Mouse (Mus musculus): ENCODE data around the gene Gpr157. TPM values are rescaled to one million over a fixed set of nuclear protein-coding genes. Genes with fewer than 3 reads are reported as not detected.
A peak's percentile ranks its signal among the peaks of the same experiment; 100 is the strongest.
"Not testable (repeated sequence)": the region's sequence is repeated elsewhere in the genome, so short reads cannot be mapped to it uniquely, and the experiment has no call there.

Gpr157 gene
- polyA plus RNA-seq (2016; fragmentation: Nextera tagmentation; extraction: Ambion mirVana), result 0.60 and 0.62 TPM in 2 replicates

- H3K27me3 ChIP-seq (ENCODE audit: low read depth, poor library complexity, severe bottlenecking), result peaks cover 52% of the 10 kb centered on the region
- H3K27ac ChIP-seq (replicated peaks), result peak within 1 kb of the TSS; percentile 73
- H3K36me3 ChIP-seq, result no peaks in the 10 kb centered on the region
- peaks cover 18% of the 10 kb centered on the region for H3K4me1 ChIP-seq
- peaks cover 4% of the 10 kb centered on the region; the same call in 1 of the 2 replicates for H3K9me3 ChIP-seq (replicated peaks)
- WGBS, result 1% methylated on average over 49 of the region's 56 CpGs
- peak; percentile 94 for DNase-seq (ENCODE audit: low spot score)
- peak within 1 kb of the TSS; percentile 70 for H3K4me3 ChIP-seq
Measured at GRCm38 (mm10) chr4:150087161-150087889, at the start of gene Gpr157. Gene Gpr157, plus strand, starts transcription at chr4:150087365.

GRCm38 (mm10) chr4:150038533-150038932 lies 48.6 kb upstream of the Gpr157 start:
- H3K4me3 ChIP-seq, result no peak overlapping the region
- no peak for DNase-seq (ENCODE audit: low spot score)
- H3K36me3 ChIP-seq, result no peaks in the 10 kb centered on the region
- H3K27ac ChIP-seq (replicated peaks), result no peak overlapping the region
- H3K4me1 ChIP-seq, result peaks cover 5% of the 10 kb centered on the region
- H3K27me3 ChIP-seq (ENCODE audit: low read depth, poor library complexity, severe bottlenecking), result peaks cover 50% of the 10 kb centered on the region
- H3K9me3 ChIP-seq (replicated peaks), result no peaks in the 10 kb centered on the region
- 91% methylated on average over 7 of the region's 7 CpGs for WGBS

- H3K27ac ChIP-seq (replicated peaks), result no peak overlapping the region
- H3K4me3 ChIP-seq, result no peak overlapping the region
- 83% methylated on average over 9 of the region's 9 CpGs for WGBS
- DNase-seq (ENCODE audit: low spot score), result no peak
- H3K27me3 ChIP-seq (ENCODE audit: low read depth, poor library complexity, severe bottlenecking), result peaks cover 42% of the 10 kb centered on the region
- no peaks in the 10 kb centered on the region for H3K4me1 ChIP-seq
- H3K36me3 ChIP-seq, result no peaks in the 10 kb centered on the region
- no peaks in the 10 kb centered on the region for H3K9me3 ChIP-seq (replicated peaks)
Measured at GRCm38 (mm10) chr4:150040003-150040581, 47.1 kb upstream of the Gpr157 start.

- 73% methylated on average over 1 of the region's 1 CpGs for WGBS
- not testable (repeated sequence) for H3K9me3 ChIP-seq (replicated peaks); H3K4me1 ChIP-seq; H3K27ac ChIP-seq (replicated peaks); H3K4me3 ChIP-seq; DNase-seq (ENCODE audit: low spot score); H3K36me3 ChIP-seq
- H3K27me3 ChIP-seq (ENCODE audit: low read depth, poor library complexity, severe bottlenecking), result peaks cover 41% of the 10 kb centered on the region
Measured at GRCm38 (mm10) chr4:150040856-150041255, 46.3 kb upstream of the Gpr157 start.

GRCm38 (mm10) chr4:150041346-150042110 lies 45.6 kb upstream of the Gpr157 start:
- H3K4me3 ChIP-seq, result no peak overlapping the region
- no peaks in the 10 kb centered on the region for H3K36me3 ChIP-seq
- no peak for DNase-seq (ENCODE audit: low spot score)
- no peaks in the 10 kb centered on the region for H3K4me1 ChIP-seq
- H3K27me3 ChIP-seq (ENCODE audit: low read depth, poor library complexity, severe bottlenecking), result peaks cover 41% of the 10 kb centered on the region
- H3K27ac ChIP-seq (replicated peaks), result no peak overlapping the region
- WGBS, result 82% methylated on average over 10 of the region's 10 CpGs
- no peaks in the 10 kb centered on the region for H3K9me3 ChIP-seq (replicated peaks)

- no peaks in the 10 kb centered on the region for H3K36me3 ChIP-seq
- no peak overlapping the region for H3K4me3 ChIP-seq
- H3K27ac ChIP-seq (replicated peaks), result no peak overlapping the region
- H3K27me3 ChIP-seq (ENCODE audit: low read depth, poor library complexity, severe bottlenecking), result peaks cover 50% of the 10 kb centered on the region
- WGBS, result 91% methylated on average over 9 of the region's 9 CpGs
- H3K9me3 ChIP-seq (replicated peaks), result no peaks in the 10 kb centered on the region
- H3K4me1 ChIP-seq, result peaks cover 14% of the 10 kb centered on the region
- DNase-seq (ENCODE audit: low spot score), result no peak
Measured at GRCm38 (mm10) chr4:150043591-150043990, 43.6 kb upstream of the Gpr157 start.

GRCm38 (mm10) chr4:150048038-150048437 lies 39.1 kb upstream of the Gpr157 start:
- Histone ChIP-seq H3K4me3 (peak overlapping the region; percentile 60), H3K27ac (replicated peaks) (peak overlapping the region; percentile 74; the same call in 1 of the 2 replicates), H3K9me3 (replicated peaks) (no peaks in the 10 kb centered on the region), H3K27me3 (ENCODE audit: low read depth, poor library complexity, severe bottlenecking) (peaks cover 77% of the 10 kb centered on the region), H3K4me1 (peaks cover 32% of the 10 kb centered on the region), H3K36me3 (no peaks in the 10 kb centered on the region)
- DNase-seq (ENCODE audit: low spot score), result peak; percentile 56
- WGBS, result 1% methylated on average over 20 of the region's 20 CpGs

GRCm38 (mm10) chr4:150048478-150049156 lies 38.5 kb upstream of the Gpr157 start:
- no peaks in the 10 kb centered on the region for H3K9me3 ChIP-seq (replicated peaks)
- no peaks in the 10 kb centered on the region for H3K36me3 ChIP-seq
- H3K4me3 ChIP-seq, result peak overlapping the region; percentile 60
- peak overlapping the region; percentile 74 for H3K27ac ChIP-seq (replicated peaks)
- peak; percentile 59 for DNase-seq (ENCODE audit: low spot score)
- H3K4me1 ChIP-seq, result peaks cover 32% of the 10 kb centered on the region
- H3K27me3 ChIP-seq (ENCODE audit: low read depth, poor library complexity, severe bottlenecking), result peaks cover 77% of the 10 kb centered on the region
- under 1% methylated on average over 48 of the region's 49 CpGs for WGBS

- 24% methylated on average over 15 of the region's 15 CpGs for WGBS
- Histone ChIP-seq H3K27me3 (ENCODE audit: low read depth, poor library complexity, severe bottlenecking) (peaks cover 77% of the 10 kb centered on the region), H3K4me3 (peak overlapping the region; percentile 60), H3K27ac (replicated peaks) (peak overlapping the region; percentile 74), H3K36me3 (no peaks in the 10 kb centered on the region), H3K9me3 (replicated peaks) (no peaks in the 10 kb centered on the region), H3K4me1 (peaks cover 32% of the 10 kb centered on the region)
- DNase-seq (ENCODE audit: low spot score), result no peak
Measured at GRCm38 (mm10) chr4:150049157-150049513, 38.0 kb upstream of the Gpr157 start.

GRCm38 (mm10) chr4:150049564-150050226 lies 37.5 kb upstream of the Gpr157 start:
- Histone ChIP-seq H3K27me3 (ENCODE audit: low read depth, poor library complexity, severe bottlenecking) (peaks cover 73% of the 10 kb centered on the region), H3K36me3 (no peaks in the 10 kb centered on the region), H3K27ac (replicated peaks) (no peak overlapping the region), H3K9me3 (replicated peaks) (no peaks in the 10 kb centered on the region), H3K4me1 (peaks cover 32% of the 10 kb centered on the region), H3K4me3 (peak overlapping the region; percentile 60)
- 24% methylated on average over 13 of the region's 13 CpGs for WGBS
- DNase-seq (ENCODE audit: low spot score), result no peak

- Histone ChIP-seq H3K9me3 (replicated peaks) (no peaks in the 10 kb centered on the region), H3K27me3 (ENCODE audit: low read depth, poor library complexity, severe bottlenecking) (peaks cover 56% of the 10 kb centered on the region), H3K36me3 (no peaks in the 10 kb centered on the region), H3K27ac (replicated peaks) (no peak overlapping the region), H3K4me1 (peaks cover 32% of the 10 kb centered on the region), H3K4me3 (no peak overlapping the region)
- 76% methylated on average over 8 of the region's 8 CpGs for WGBS
- no peak for DNase-seq (ENCODE audit: low spot score)
Measured at GRCm38 (mm10) chr4:150051514-150051913, 35.7 kb upstream of the Gpr157 start.

- Histone ChIP-seq H3K9me3 (replicated peaks) (no peaks in the 10 kb centered on the region), H3K27me3 (ENCODE audit: low read depth, poor library complexity, severe bottlenecking) (peaks cover 47% of the 10 kb centered on the region)
- 96% methylated on average over 3 of the region's 3 CpGs for WGBS
Measured at GRCm38 (mm10) chr4:150052380-150052779, 34.8 kb upstream of the Gpr157 start.

More at GRCm38 (mm10) chr4:150052380-150052779, 34.8 kb upstream of the Gpr157 start:
- DNase-seq (ENCODE audit: low spot score), result no peak
- no peak overlapping the region for H3K4me3 ChIP-seq
- H3K36me3 ChIP-seq, result no peaks in the 10 kb centered on the region
- H3K4me1 ChIP-seq, result peaks cover 30% of the 10 kb centered on the region
- H3K27ac ChIP-seq (replicated peaks), result no peak overlapping the region
